Mouse (Mus musculus) heart, adult 2 months (tissue): Measurements from ENCODE around the gene Dlg5. TPM values are rescaled to one million over a fixed set of nuclear protein-coding genes. Genes with fewer than 3 reads are reported as not detected.

Experiments
- DNase-seq, 2 experiments: peaks; one replicate each; pipeline ENCODE4 v3.0.0; 2021
- H3K27ac ChIP-seq: fragments of 200-600 bp; 2 replicates; pipeline ENCODE4 v1.8.1; 2022
- H3K27me3 ChIP-seq: fragments of 200-500 bp; 2 replicates; pipeline ENCODE4 v1.6.1; 2012; ENCODE audit warnings: mild to moderate bottlenecking, low read length, inconsistent platforms, mixed read lengths; ENCODE audit not compliant: control insufficient read depth, insufficient read depth
- H3K36me3 ChIP-seq: fragments of 200-500 bp; 2 replicates; pipeline ENCODE4 v1.6.1; 2012; ENCODE audit warnings: low read length, inconsistent platforms; ENCODE audit not compliant: control insufficient read depth, insufficient read depth
- H3K4me1 ChIP-seq: fragments of 200-500 bp; 2 replicates; pipeline ENCODE4 v1.6.1; 2011; ENCODE audit warnings: low read length; ENCODE audit not compliant: control insufficient read depth, insufficient read depth
- H3K4me3 ChIP-seq: fragments of 200-600 bp; 2 replicates; pipeline ENCODE4 v1.8.1; 2022
- H3K79me2 ChIP-seq: fragments of 200-500 bp; replicated peaks from 2 replicates; pipeline ENCODE4 v1.6.1; 2012; ENCODE audit warnings: mild to moderate bottlenecking, inconsistent platforms, low read length, moderate library complexity, mixed read lengths; ENCODE audit not compliant: control insufficient read depth, insufficient read depth
- H3K9ac ChIP-seq: fragments of 200-500 bp; 2 replicates; pipeline ENCODE4 v1.6.1; 2012; ENCODE audit warnings: low read depth, mild to moderate bottlenecking, control low read depth, inconsistent platforms, low read length, mixed read lengths
- CTCF ChIP-seq: fragments of 200-600 bp; IDR thresholded peaks from 2 replicates; pipeline ENCODE4 v1.8.1; 2022; ENCODE audit warnings: antibody characterized with exemption, mild to moderate bottlenecking, moderate library complexity
- EP300 ChIP-seq: fragments of 200-500 bp; IDR thresholded peaks from 2 replicates; pipeline ENCODE4 v1.6.1; 2011; ENCODE audit warnings: low read depth, low read length, control low read depth; ENCODE audit not compliant: insufficient read depth
- POLR2A ChIP-seq: fragments of 200-500 bp; IDR thresholded peaks from 2 replicates; pipeline ENCODE4 v1.6.1; 2011; ENCODE audit warnings: mild to moderate bottlenecking, low read depth, low read length, control low read depth; ENCODE audit not compliant: insufficient read depth
- WGBS: fragments of 180-500 bp; shearing (Covaris S2); methylation state at CpG from one replicate; pipeline ENCODE4 v1.1.7; 2018; 5-methylcytosine and 5-hydroxymethylcytosine counted together
- intact Hi-C: fragments of 180-260 bp; cut with DNase I; formaldehyde crosslinking; loops from one replicate; pipeline ENCODE4 v1.15.1; 2025
- polyA plus RNA-seq: library from polyadenylated mRNA; depleted of rRNA; stranded (reverse); fragments of >200 nt; gene quantifications from 2 replicates; pipeline ENCODE4 v1.2.3, GENCODE M21; 2012
- total RNA-seq, 2 experiments: library from RNA; stranded (reverse); gene quantifications; 2 replicates each; pipeline ENCODE4 v1.2.3; 2021

Gene Dlg5
- total and polyA plus RNA-seq, 3 experiments: 7.7 to 11.4 (median 7.7) TPM

DNA sequence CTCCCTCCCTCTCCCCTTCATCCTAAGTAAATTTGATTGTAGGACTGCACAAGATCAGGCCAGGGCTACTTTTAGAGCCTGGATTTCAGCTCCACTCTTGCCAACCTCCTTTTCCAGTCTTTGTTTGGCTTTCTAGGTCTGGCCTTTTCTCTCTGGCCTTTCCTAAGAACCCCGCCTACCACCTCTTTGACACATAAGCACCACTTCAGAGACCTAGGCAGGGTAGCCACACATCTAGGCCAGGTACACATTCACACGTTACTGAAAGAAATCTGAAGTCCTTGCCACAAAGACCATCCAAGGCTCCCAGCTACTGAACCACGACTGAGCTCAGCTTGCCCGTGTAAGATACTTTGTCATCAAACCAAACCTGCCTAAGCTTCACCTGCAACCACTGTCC lies 14.7 kb upstream of the Dlg5 start:
- Histone ChIP-seq H3K36me3 (no peaks in the 10 kb centered on the region), H3K27ac (no peak overlapping the region), H3K4me3 (no peak overlapping the region), H3K4me1 (no peaks in the 10 kb centered on the region), H3K9ac (no peak overlapping the region), H3K79me2 (no peaks in the 10 kb centered on the region), H3K27me3 (no peaks in the 10 kb centered on the region)
- intact Hi-C loops: no loop called here
- 82% methylated on average over 4 of the region's 4 CpGs for WGBS
- TF ChIP-seq EP300: no peak
- no peak for TF ChIP-seq POLR2A
- no peak for TF ChIP-seq CTCF
- DNase-seq: no peak

DNA sequence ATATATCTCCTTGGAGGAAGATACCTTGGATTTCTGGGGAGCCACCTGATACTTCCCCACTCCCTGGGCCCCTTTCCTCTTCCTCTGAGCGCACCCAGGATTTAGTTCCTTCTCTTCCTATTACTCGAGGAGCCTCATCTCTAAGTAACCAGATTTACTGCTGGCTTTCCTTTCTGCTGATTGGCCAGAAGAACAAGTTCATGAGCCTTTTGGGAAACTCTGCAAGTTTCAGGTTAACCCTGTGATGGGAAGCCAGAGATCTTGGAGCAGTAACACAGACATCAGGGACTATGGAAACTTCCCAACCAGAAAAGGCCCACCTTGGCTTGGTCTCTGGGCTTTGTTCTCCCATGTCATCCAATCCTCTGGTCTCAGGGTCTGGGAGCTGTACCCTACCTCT lies 10.2 kb upstream of the Dlg5 start:
- DNase-seq: no peak
- intact Hi-C loops: no loop called here
- Histone ChIP-seq H3K4me1 (no peaks in the 10 kb centered on the region), H3K4me3 (no peak overlapping the region), H3K79me2 (no peaks in the 10 kb centered on the region), H3K27me3 (no peaks in the 10 kb centered on the region), H3K27ac (no peak overlapping the region), H3K36me3 (no peaks in the 10 kb centered on the region), H3K9ac (no peak overlapping the region)
- TF ChIP-seq POLR2A: no peak
- no peak for TF ChIP-seq EP300
- TF ChIP-seq CTCF: no peak
- 68% methylated on average over 2 of the region's 2 CpGs for WGBS

GRCm38 (mm10) chr14:24253611-24254202 lies 8.0 kb upstream of the Dlg5 start:
- intact Hi-C loops: no loop called here
- no peak for TF ChIP-seq POLR2A
- TF ChIP-seq CTCF: no peak
- TF ChIP-seq EP300: no peak
- H3K27ac ChIP-seq: no peak overlapping the region
- no peak overlapping the region for H3K9ac ChIP-seq
- WGBS: 13% methylated on average over 8 of the region's 8 CpGs
- H3K4me1 ChIP-seq: no peaks in the 10 kb centered on the region
- no peaks in the 10 kb centered on the region for H3K27me3 ChIP-seq
- no peaks in the 10 kb centered on the region for H3K79me2 ChIP-seq
- DNase-seq: peak; percentile 9 to 21
- H3K36me3 ChIP-seq: no peaks in the 10 kb centered on the region
- no peak overlapping the region for H3K4me3 ChIP-seq

GRCm38 (mm10) chr14:24251326-24251725 lies 5.6 kb upstream of the Dlg5 start:
- TF ChIP-seq EP300 (no peak), POLR2A (no peak), CTCF (no peak)
- no peak for DNase-seq
- intact Hi-C loops: no loop called here
- no peak overlapping the region for H3K9ac ChIP-seq
- 59% methylated on average over 1 of the region's 1 CpGs for WGBS
- no peak overlapping the region for H3K4me3 ChIP-seq
- no peaks in the 10 kb centered on the region for H3K36me3 ChIP-seq
- H3K27me3 ChIP-seq: no peaks in the 10 kb centered on the region
- no peaks in the 10 kb centered on the region for H3K4me1 ChIP-seq
- no peak overlapping the region for H3K27ac ChIP-seq
- no peaks in the 10 kb centered on the region for H3K79me2 ChIP-seq

- Histone ChIP-seq H3K9ac (no peak overlapping the region), H3K4me1 (no peaks in the 10 kb centered on the region), H3K4me3 (no peak overlapping the region), H3K79me2 (no peaks in the 10 kb centered on the region), H3K36me3 (no peaks in the 10 kb centered on the region), H3K27me3 (no peaks in the 10 kb centered on the region), H3K27ac (no peak overlapping the region)
- intact Hi-C loops: no loop called here
- no peak for TF ChIP-seq CTCF
- no peak for TF ChIP-seq POLR2A
- TF ChIP-seq EP300: no peak
- DNase-seq: no peak
- 56% methylated on average over 2 of the region's 2 CpGs for WGBS
These were observed 4.2 kb upstream of the Dlg5 start for GRCm38 (mm10) chr14:24249926-24250325.

DNA sequence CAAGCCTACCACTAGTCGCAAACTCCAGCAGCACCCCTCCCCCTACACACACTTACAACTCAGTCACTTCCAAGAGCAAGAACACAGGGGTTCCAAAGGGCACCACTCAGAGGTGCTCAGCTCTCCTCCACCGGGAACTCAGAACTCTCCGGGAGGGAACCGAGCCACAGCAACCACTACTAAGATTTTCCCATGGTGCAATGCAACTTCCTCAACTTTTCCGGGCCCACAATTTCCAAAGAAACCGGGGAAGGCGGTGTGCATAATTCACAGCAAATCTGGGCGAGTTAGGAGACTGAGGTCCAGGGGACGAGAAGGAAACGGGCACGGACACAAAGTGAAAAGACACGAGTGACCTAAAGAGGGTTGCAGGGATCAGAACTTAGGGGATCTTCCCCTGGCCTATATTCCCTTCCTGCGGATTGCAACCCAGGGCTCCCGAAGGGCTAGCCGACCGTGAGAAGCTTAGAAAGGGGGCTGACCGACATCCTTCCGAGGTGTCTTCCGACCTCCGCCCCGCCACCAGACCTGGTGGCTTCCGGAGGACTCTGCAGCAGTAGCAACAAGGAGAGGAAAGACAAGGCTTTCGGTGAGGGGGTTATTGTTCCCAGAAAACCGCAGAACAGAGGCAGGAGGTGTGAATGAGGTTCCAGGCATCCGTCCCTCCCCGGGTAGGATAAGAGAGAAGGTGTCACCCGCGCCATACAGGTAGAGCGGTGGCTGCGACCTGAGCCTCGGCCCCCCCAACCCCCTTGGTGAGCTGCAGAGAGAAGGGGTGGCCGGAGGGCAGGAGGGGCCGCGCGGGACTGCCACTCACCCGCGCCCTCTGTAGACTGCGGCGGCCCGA lies 1.2 kb downstream of the Dlg5 start:
- TF ChIP-seq CTCF: no peak
- TF ChIP-seq EP300: no peak
- no peak for TF ChIP-seq POLR2A
- Histone ChIP-seq H3K27ac (peak overlapping the region; percentile 79), H3K79me2 (peaks cover 2% of the 10 kb centered on the region; the same call in 1 of the 2 replicates), H3K27me3 (no peaks in the 10 kb centered on the region), H3K9ac (peak overlapping the region; percentile 97), H3K4me1 (no peaks in the 10 kb centered on the region), H3K4me3 (peak overlapping the region; percentile 87), H3K36me3 (no peaks in the 10 kb centered on the region)
- 2% methylated on average over 40 of the region's 40 CpGs for WGBS
- peak; percentile 39 to 45 for DNase-seq
- intact Hi-C loops: no loop called here
